Mouse (Mus musculus): Measurements from ENCODE around the gene Ak1. TPM values are rescaled to one million over a fixed set of nuclear protein-coding genes. Genes with fewer than 3 reads are reported as not detected.

Gene Ak1
- polyA plus RNA-seq, 1 experiment from 2014 or later = 18.6 TPM

- Histone ChIP-seq H3K27ac (ENCODE audit: low read length) (no peak overlapping the region), H3K27me3 (replicated peaks; ENCODE audit: control insufficient read depth, insufficient read depth, low read length) (peaks cover 9% of the 10 kb centered on the region; the same call in 1 of the 2 replicates), H3K4me3 (ENCODE audit: low read length) (peak overlapping the region; percentile 38), H3K4me2 (ENCODE audit: low read depth, low read length) (peak overlapping the region; percentile 71), H3K9me3 (ENCODE audit: control insufficient read depth, low read length) (no peaks in the 10 kb centered on the region), H3K36me3 (ENCODE audit: control insufficient read depth, insufficient read depth, low read length) (no peaks in the 10 kb centered on the region), H3K4me1 (ENCODE audit: control insufficient read depth, insufficient read depth, low read length) (peaks cover 14% of the 10 kb centered on the region), H3K9ac (ENCODE audit: low read depth, low read length) (peak overlapping the region; percentile 54)
- 12% methylated on average over 37 of the region's 37 CpGs for WGBS
- peak; percentile 68 for ATAC-seq
Measured at GRCm38 (mm10) chr2:32582830-32583799, 38.4 kb upstream of the Ak1 start.

- ATAC-seq = no peak
- WGBS = 89% methylated on average over 7 of the region's 7 CpGs
Measured at GRCm38 (mm10) chr2:32585149-32585714, 36.3 kb upstream of the Ak1 start.

GRCm38 (mm10) chr2:32586871-32587351, 34.6 kb upstream of the Ak1 start, which contains the start of gene St6galnac4:
St6galnac4 (plus strand) TSS chr2:32587095.
- Histone ChIP-seq H3K4me1 (ENCODE audit: control insufficient read depth, insufficient read depth, low read length) (peaks cover 20% of the 10 kb centered on the region), H3K27me3 (replicated peaks; ENCODE audit: control insufficient read depth, insufficient read depth, low read length) (no peaks in the 10 kb centered on the region), H3K4me2 (ENCODE audit: low read depth, low read length) (peak within 1 kb of the TSS; percentile 76), H3K9ac (ENCODE audit: low read depth, low read length) (peak within 1 kb of the TSS; percentile 72), H3K27ac (ENCODE audit: low read length) (peak within 1 kb of the TSS; percentile 64), H3K36me3 (ENCODE audit: control insufficient read depth, insufficient read depth, low read length) (no peaks in the 10 kb centered on the region), H3K4me3 (ENCODE audit: low read length) (peak within 1 kb of the TSS; percentile 63), H3K9me3 (ENCODE audit: control insufficient read depth, low read length) (no peaks in the 10 kb centered on the region)
- peak; percentile 87 for ATAC-seq
- under 1% methylated on average over 38 of the region's 38 CpGs for WGBS

More at GRCm38 (mm10) chr2:32585149-32585714, 36.3 kb upstream of the Ak1 start:
- Histone ChIP-seq H3K9ac (ENCODE audit: low read depth, low read length) (no peak overlapping the region), H3K27me3 (replicated peaks; ENCODE audit: control insufficient read depth, insufficient read depth, low read length) (no peaks in the 10 kb centered on the region), H3K4me2 (ENCODE audit: low read depth, low read length) (no peak overlapping the region), H3K9me3 (ENCODE audit: control insufficient read depth, low read length) (no peaks in the 10 kb centered on the region), H3K36me3 (ENCODE audit: control insufficient read depth, insufficient read depth, low read length) (no peaks in the 10 kb centered on the region), H3K4me1 (ENCODE audit: control insufficient read depth, insufficient read depth, low read length) (peaks cover 20% of the 10 kb centered on the region), H3K4me3 (ENCODE audit: low read length) (no peak overlapping the region), H3K27ac (ENCODE audit: low read length) (no peak overlapping the region)

GRCm38 (mm10) chr2:32587731-32588321, 33.7 kb upstream of the Ak1 start:
- peak overlapping the region; percentile 63 for H3K4me3 ChIP-seq (ENCODE audit: low read length)
- 36% methylated on average over 9 of the region's 9 CpGs for WGBS
- H3K4me1 ChIP-seq (ENCODE audit: control insufficient read depth, insufficient read depth, low read length) = peaks cover 20% of the 10 kb centered on the region
- H3K36me3 ChIP-seq (ENCODE audit: control insufficient read depth, insufficient read depth, low read length) = no peaks in the 10 kb centered on the region
- ATAC-seq = no peak
- H3K27me3 ChIP-seq (replicated peaks; ENCODE audit: control insufficient read depth, insufficient read depth, low read length) = no peaks in the 10 kb centered on the region
- peak overlapping the region; percentile 76 for H3K4me2 ChIP-seq (ENCODE audit: low read depth, low read length)
- 0 out of 2 replicates have a peak overlapping the region, but pooled peaks have one; percentile 22 for H3K27ac ChIP-seq (ENCODE audit: low read length)
- peak overlapping the region; percentile 72 for H3K9ac ChIP-seq (ENCODE audit: low read depth, low read length)
- no peaks in the 10 kb centered on the region for H3K9me3 ChIP-seq (ENCODE audit: control insufficient read depth, low read length)

GRCm38 (mm10) chr2:32589213-32589795, 32.3 kb upstream of the Ak1 start:
- Histone ChIP-seq H3K9ac (ENCODE audit: low read depth, low read length) (no peak overlapping the region), H3K4me3 (ENCODE audit: low read length) (no peak overlapping the region), H3K27me3 (replicated peaks; ENCODE audit: control insufficient read depth, insufficient read depth, low read length) (no peaks in the 10 kb centered on the region), H3K4me2 (ENCODE audit: low read depth, low read length) (no peak overlapping the region), H3K4me1 (ENCODE audit: control insufficient read depth, insufficient read depth, low read length) (peaks cover 16% of the 10 kb centered on the region), H3K9me3 (ENCODE audit: control insufficient read depth, low read length) (no peaks in the 10 kb centered on the region), H3K36me3 (ENCODE audit: control insufficient read depth, insufficient read depth, low read length) (no peaks in the 10 kb centered on the region), H3K27ac (ENCODE audit: low read length) (no peak overlapping the region)
- 60% methylated on average over 11 of the region's 11 CpGs for WGBS
- ATAC-seq = no peak

GRCm38 (mm10) chr2:32590224-32590623, 31.3 kb upstream of the Ak1 start:
- Histone ChIP-seq H3K4me1 (ENCODE audit: control insufficient read depth, insufficient read depth, low read length) (peaks cover 16% of the 10 kb centered on the region), H3K4me3 (ENCODE audit: low read length) (no peak overlapping the region), H3K4me2 (ENCODE audit: low read depth, low read length) (no peak overlapping the region), H3K27ac (ENCODE audit: low read length) (no peak overlapping the region), H3K9me3 (ENCODE audit: control insufficient read depth, low read length) (no peaks in the 10 kb centered on the region), H3K27me3 (replicated peaks; ENCODE audit: control insufficient read depth, insufficient read depth, low read length) (no peaks in the 10 kb centered on the region), H3K9ac (ENCODE audit: low read depth, low read length) (no peak overlapping the region), H3K36me3 (ENCODE audit: control insufficient read depth, insufficient read depth, low read length) (no peaks in the 10 kb centered on the region)
- WGBS = 78% methylated on average over 10 of the region's 10 CpGs
- no peak for ATAC-seq

- Histone ChIP-seq H3K27me3 (replicated peaks; ENCODE audit: control insufficient read depth, insufficient read depth, low read length) (no peaks in the 10 kb centered on the region), H3K27ac (ENCODE audit: low read length) (no peak overlapping the region), H3K9me3 (ENCODE audit: control insufficient read depth, low read length) (no peaks in the 10 kb centered on the region), H3K36me3 (ENCODE audit: control insufficient read depth, insufficient read depth, low read length) (no peaks in the 10 kb centered on the region), H3K4me2 (ENCODE audit: low read depth, low read length) (no peak overlapping the region), H3K9ac (ENCODE audit: low read depth, low read length) (no peak overlapping the region), H3K4me3 (ENCODE audit: low read length) (no peak overlapping the region), H3K4me1 (ENCODE audit: control insufficient read depth, insufficient read depth, low read length) (peaks cover 16% of the 10 kb centered on the region)
- 67% methylated on average over 6 of the region's 6 CpGs for WGBS
- no peak for ATAC-seq
Measured at GRCm38 (mm10) chr2:32591249-32591648, 30.3 kb upstream of the Ak1 start.

GRCm38 (mm10) chr2:32596725-32597124, 24.8 kb upstream of the Ak1 start:
- no peaks in the 10 kb centered on the region for H3K9me3 ChIP-seq (ENCODE audit: control insufficient read depth, low read length)
- H3K4me2 ChIP-seq (ENCODE audit: low read depth, low read length) = no peak overlapping the region
- no peak overlapping the region for H3K9ac ChIP-seq (ENCODE audit: low read depth, low read length)
- no peak overlapping the region for H3K27ac ChIP-seq (ENCODE audit: low read length)
- no peaks in the 10 kb centered on the region for H3K27me3 ChIP-seq (replicated peaks; ENCODE audit: control insufficient read depth, insufficient read depth, low read length)
- ATAC-seq = no peak
- WGBS = 87% methylated on average over 13 of the region's 13 CpGs
- H3K36me3 ChIP-seq (ENCODE audit: control insufficient read depth, insufficient read depth, low read length) = no peaks in the 10 kb centered on the region
- no peak overlapping the region for H3K4me3 ChIP-seq (ENCODE audit: low read length)
- peaks cover 14% of the 10 kb centered on the region for H3K4me1 ChIP-seq (ENCODE audit: control insufficient read depth, insufficient read depth, low read length)

GRCm38 (mm10) chr2:32597248-32597647, 24.3 kb upstream of the Ak1 start:
- no peak overlapping the region for H3K27ac ChIP-seq (ENCODE audit: low read length)
- H3K4me3 ChIP-seq (ENCODE audit: low read length) = no peak overlapping the region
- no peak overlapping the region for H3K9ac ChIP-seq (ENCODE audit: low read depth, low read length)
- no peaks in the 10 kb centered on the region for H3K36me3 ChIP-seq (ENCODE audit: control insufficient read depth, insufficient read depth, low read length)
- no peaks in the 10 kb centered on the region for H3K9me3 ChIP-seq (ENCODE audit: control insufficient read depth, low read length)
- no peak for ATAC-seq
- 79% methylated on average over 5 of the region's 5 CpGs for WGBS
- H3K27me3 ChIP-seq (replicated peaks; ENCODE audit: control insufficient read depth, insufficient read depth, low read length) = no peaks in the 10 kb centered on the region
- no peak overlapping the region for H3K4me2 ChIP-seq (ENCODE audit: low read depth, low read length)
- H3K4me1 ChIP-seq (ENCODE audit: control insufficient read depth, insufficient read depth, low read length) = peaks cover 16% of the 10 kb centered on the region

Measured in intestine, embryonic 16.5 days (tissue).